Mouse (Mus musculus) G1E (cell line): ENCODE data around the gene Ttc7.

ENCODE experiments used
- CTCF ChIP-seq: IDR thresholded peaks from 2 replicates; pipeline ENCODE4 v1.5.1; 2012; ENCODE audit warnings: low read depth, low read length, inconsistent platforms, mixed read lengths
- GATA1 ChIP-seq: IDR thresholded peaks from 2 replicates; pipeline ENCODE4 v1.6.1; 2012; ENCODE audit warnings: borderline replicate concordance, low read length, inconsistent platforms, mixed read lengths
- POLR2AphosphoS5 ChIP-seq: IDR thresholded peaks from 2 replicates; pipeline ENCODE4 v1.6.1; 2012; ENCODE audit warnings: low read depth, low read length, inconsistent platforms; ENCODE audit not compliant: insufficient replicate concordance

DNA sequence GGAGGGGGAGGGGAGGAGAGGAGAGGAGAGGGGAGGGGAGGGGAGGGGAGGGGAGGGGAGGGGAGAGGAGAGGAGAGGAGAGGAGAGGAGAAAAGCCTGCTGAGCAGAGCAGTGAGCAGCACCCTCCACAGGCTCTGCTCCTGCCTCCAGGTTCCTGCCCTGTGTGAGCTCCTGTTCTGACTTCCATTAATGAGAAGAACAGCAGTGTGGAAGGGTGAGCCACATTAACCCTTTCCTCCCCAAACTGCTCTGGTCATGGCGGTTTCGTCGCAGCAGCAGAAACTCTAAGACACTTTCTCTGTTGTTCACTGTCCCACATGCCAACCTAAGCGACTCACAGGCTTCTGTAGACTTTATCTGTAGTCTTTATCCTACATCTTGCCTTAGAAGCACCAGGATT is 124.0 kb downstream of the Ttc7 start:
- TF ChIP-seq CTCF = no peak
- no peak for TF ChIP-seq GATA1
- TF ChIP-seq POLR2AphosphoS5 = no peak
